Mouse (Mus musculus): Measurements from ENCODE around the gene Ciao1. TPM values are rescaled to one million over a fixed set of nuclear protein-coding genes. Genes with fewer than 3 reads are reported as not detected.
A peak's percentile ranks its signal among the peaks of the same experiment; 100 is the strongest.
"Not testable (repeated sequence)": the region's sequence is repeated elsewhere in the genome, so short reads cannot be mapped to it uniquely, and the experiment has no call there.

Gene Ciao1
- polyA plus RNA-seq, 2 experiments: 29.1 to 38.3 TPM

- Histone ChIP-seq H3K4me2 (ENCODE audit: low read depth) (no peak overlapping the region), H3K9me3 (ENCODE audit: control insufficient read depth, low read length) (no peaks in the 10 kb centered on the region), H3K27me3 (ENCODE audit: control insufficient read depth, insufficient read depth, low read length) (no peaks in the 10 kb centered on the region), H3K9ac (replicated peaks) (no peak overlapping the region), H3K4me1 (replicated peaks; ENCODE audit: control insufficient read depth in 2 of 2, insufficient read depth in 2 of 2, low read length in 1 of 2) (no peaks in the 10 kb centered on the region), H3K36me3 (replicated peaks; ENCODE audit: control insufficient read depth, insufficient read depth, low read depth) (peaks cover 86% of the 10 kb centered on the region), H3K4me3 (ENCODE audit: insufficient read depth in 1 of 2, low read depth in 2 of 2, low read length in 2 of 2) (no peak overlapping the region), H3K27ac (no peak overlapping the region)
- TF ChIP-seq EP300 (IDR thresholded peaks at IDR 0.05; ENCODE audit: low read depth) (no peak), CTCF (IDR thresholded peaks at IDR 0.05; ENCODE audit: low read depth) (no peak)
- ATAC-seq (ENCODE audit: insufficient read depth) (no peak), DNase-seq (ENCODE audit: low read depth in 3 of 3, low spot score in 3 of 3) (no peak)
- WGBS (ENCODE audit: insufficient replicate concordance): 89% methylated on average over 5 of the region's 5 CpGs
These were observed 29.9 kb downstream of the Ciao1 start for GRCm38 (mm10) chr2:127217746-127218145.

- 84% methylated on average over 11 of the region's 11 CpGs for WGBS (ENCODE audit: insufficient replicate concordance)
- no peak for ATAC-seq (ENCODE audit: insufficient read depth)
These were observed 36.9 kb downstream of the Ciao1 start for GRCm38 (mm10) chr2:127210701-127211100.

GRCm38 (mm10) chr2:127208452-127208769 is 39.2 kb downstream of the Ciao1 start:
- no peaks in the 10 kb centered on the region for H3K27me3 ChIP-seq (ENCODE audit: control insufficient read depth, insufficient read depth, low read length)
- H3K9me3 ChIP-seq (ENCODE audit: control insufficient read depth, low read length): no peaks in the 10 kb centered on the region
- H3K27ac ChIP-seq: peak overlapping the region; percentile 3

More at GRCm38 (mm10) chr2:127210701-127211100, 36.9 kb downstream of the Ciao1 start:
- Histone ChIP-seq H3K36me3 (replicated peaks; ENCODE audit: control insufficient read depth, insufficient read depth, low read depth) (peaks cover 49% of the 10 kb centered on the region), H3K9me3 (ENCODE audit: control insufficient read depth, low read length) (no peaks in the 10 kb centered on the region), H3K4me1 (replicated peaks; ENCODE audit: control insufficient read depth in 2 of 2, insufficient read depth in 2 of 2, low read length in 1 of 2) (peaks cover 7 to 12% of the 10 kb centered on the region in 2 experiments; a peak in 3 of 4 replicates), H3K4me3 (ENCODE audit: insufficient read depth in 1 of 2, low read depth in 2 of 2, low read length in 2 of 2) (no peak overlapping the region), H3K27ac (no peak overlapping the region), H3K9ac (replicated peaks) (no peak overlapping the region), H3K27me3 (ENCODE audit: control insufficient read depth, insufficient read depth, low read length) (no peaks in the 10 kb centered on the region), H3K4me2 (ENCODE audit: low read depth) (no peak overlapping the region)
- TF ChIP-seq EP300 (IDR thresholded peaks at IDR 0.05; ENCODE audit: low read depth) (no peak), CTCF (IDR thresholded peaks at IDR 0.05; ENCODE audit: low read depth) (no peak)
- no peak for DNase-seq (ENCODE audit: low read depth in 3 of 3, low spot score in 3 of 3)

GRCm38 (mm10) chr2:127207547-127208451 is 39.8 kb downstream of the Ciao1 start, which contains the start of the genes 1810024B03Rik and Snrnp200:
Gene 1810024B03Rik (minus strand): TSS chr2:127208280.
Gene Snrnp200 (plus strand): TSS chr2:127208386.
- peaks cover 7 to 12% of the 10 kb centered on the region in 2 experiments; a peak in 3 of 4 replicates for H3K4me1 ChIP-seq (replicated peaks; ENCODE audit: control insufficient read depth in 2 of 2, insufficient read depth in 2 of 2, low read length in 1 of 2)
- peak within 1 kb of the TSS; percentile 89 for H3K4me2 ChIP-seq (ENCODE audit: low read depth)
- no peaks in the 10 kb centered on the region for H3K27me3 ChIP-seq (ENCODE audit: control insufficient read depth, insufficient read depth, low read length)
- peak within 1 kb of the TSS; percentile 82 for H3K9ac ChIP-seq (replicated peaks)
- H3K36me3 ChIP-seq (replicated peaks; ENCODE audit: control insufficient read depth, insufficient read depth, low read depth): peaks cover 27% of the 10 kb centered on the region
- TF ChIP-seq EP300 (IDR thresholded peaks at IDR 0.05; ENCODE audit: low read depth): no peak
- no peak for TF ChIP-seq CTCF (IDR thresholded peaks at IDR 0.05; ENCODE audit: low read depth)
- WGBS (ENCODE audit: insufficient replicate concordance): 8% methylated on average over 36 of the region's 36 CpGs
- DNase-seq (ENCODE audit: low read depth in 3 of 3, low spot score in 3 of 3) (peak; percentile 95 to 96 (median 96)), ATAC-seq (ENCODE audit: insufficient read depth) (peak; percentile 96)
- H3K4me3 ChIP-seq (ENCODE audit: insufficient read depth in 1 of 2, low read depth in 2 of 2, low read length in 2 of 2): peak within 1 kb of the TSS; percentile 80 to 85
- no peaks in the 10 kb centered on the region for H3K9me3 ChIP-seq (ENCODE audit: control insufficient read depth, low read length)
- peak within 1 kb of the TSS; percentile 47 for H3K27ac ChIP-seq

More at GRCm38 (mm10) chr2:127208452-127208769, 39.2 kb downstream of the Ciao1 start:
- peaks cover 30% of the 10 kb centered on the region for H3K36me3 ChIP-seq (replicated peaks; ENCODE audit: control insufficient read depth, insufficient read depth, low read depth)
- peak overlapping the region; percentile 80 to 85 for H3K4me3 ChIP-seq (ENCODE audit: insufficient read depth in 1 of 2, low read depth in 2 of 2, low read length in 2 of 2)
- no peak for DNase-seq (ENCODE audit: low read depth in 3 of 3, low spot score in 3 of 3)
- 0% methylated on average over 17 of the region's 17 CpGs for WGBS (ENCODE audit: insufficient replicate concordance)
- peak overlapping the region; percentile 82 for H3K9ac ChIP-seq (replicated peaks)
- peak overlapping the region; percentile 89 for H3K4me2 ChIP-seq (ENCODE audit: low read depth)
- no peak for TF ChIP-seq CTCF (IDR thresholded peaks at IDR 0.05; ENCODE audit: low read depth)
- TF ChIP-seq EP300 (IDR thresholded peaks at IDR 0.05; ENCODE audit: low read depth): no peak
- H3K4me1 ChIP-seq (replicated peaks; ENCODE audit: control insufficient read depth in 2 of 2, insufficient read depth in 2 of 2, low read length in 1 of 2): peaks cover 7 to 12% of the 10 kb centered on the region in 2 experiments; a peak in 3 of 4 replicates
- ATAC-seq (ENCODE audit: insufficient read depth): no peak; the same call in 1 of the 2 replicates

- Histone ChIP-seq H3K36me3 (replicated peaks; ENCODE audit: control insufficient read depth, insufficient read depth, low read depth) (peaks cover 18% of the 10 kb centered on the region), H3K9ac (replicated peaks) (no peak overlapping the region), H3K9me3 (ENCODE audit: control insufficient read depth, low read length) (no peaks in the 10 kb centered on the region), H3K4me2 (ENCODE audit: low read depth) (peak overlapping the region; percentile 89), H3K27me3 (ENCODE audit: control insufficient read depth, insufficient read depth, low read length) (no peaks in the 10 kb centered on the region), H3K4me1 (replicated peaks; ENCODE audit: control insufficient read depth in 2 of 2, insufficient read depth in 2 of 2, low read length in 1 of 2) (peaks cover 7 to 12% of the 10 kb centered on the region in 2 experiments; a peak in 3 of 4 replicates), H3K27ac (no peak overlapping the region), H3K4me3 (ENCODE audit: insufficient read depth in 1 of 2, low read depth in 2 of 2, low read length in 2 of 2) (0 out of 4 replicates have a peak overlapping the region, but pooled peaks of 1 of the 2 experiments have one; percentile 85)
- no peak for TF ChIP-seq CTCF (IDR thresholded peaks at IDR 0.05; ENCODE audit: low read depth)
- TF ChIP-seq EP300 (IDR thresholded peaks at IDR 0.05; ENCODE audit: low read depth): no peak
- DNase-seq (ENCODE audit: low read depth in 3 of 3, low spot score in 3 of 3): no peak
- WGBS (ENCODE audit: insufficient replicate concordance): 65% methylated on average over 2 of the region's 2 CpGs
- ATAC-seq (ENCODE audit: insufficient read depth): no peak
These were observed 40.7 kb downstream of the Ciao1 start for GRCm38 (mm10) chr2:127206916-127207315.

GRCm38 (mm10) chr2:127205936-127206335 is 41.7 kb downstream of the Ciao1 start:
- H3K4me1 ChIP-seq (replicated peaks; ENCODE audit: control insufficient read depth in 2 of 2, insufficient read depth in 2 of 2, low read length in 1 of 2): peaks cover 7 to 12% of the 10 kb centered on the region in 2 experiments; a peak in 3 of 4 replicates
- not testable (repeated sequence) for DNase-seq (ENCODE audit: low read depth in 3 of 3, low spot score in 3 of 3); H3K27me3 ChIP-seq (ENCODE audit: control insufficient read depth, insufficient read depth, low read length); H3K4me3 ChIP-seq (ENCODE audit: insufficient read depth in 1 of 2, low read depth in 2 of 2, low read length in 2 of 2); H3K4me2 ChIP-seq (ENCODE audit: low read depth); H3K9me3 ChIP-seq (ENCODE audit: control insufficient read depth, low read length); H3K9ac ChIP-seq (replicated peaks); ATAC-seq (ENCODE audit: insufficient read depth); H3K27ac ChIP-seq; H3K36me3 ChIP-seq (replicated peaks; ENCODE audit: control insufficient read depth, insufficient read depth, low read depth)
- 74% methylated on average over 4 of the region's 4 CpGs for WGBS (ENCODE audit: insufficient replicate concordance)
